ENCODE assay signal across 1 mouse cellular context in the genomic region with DNA sequence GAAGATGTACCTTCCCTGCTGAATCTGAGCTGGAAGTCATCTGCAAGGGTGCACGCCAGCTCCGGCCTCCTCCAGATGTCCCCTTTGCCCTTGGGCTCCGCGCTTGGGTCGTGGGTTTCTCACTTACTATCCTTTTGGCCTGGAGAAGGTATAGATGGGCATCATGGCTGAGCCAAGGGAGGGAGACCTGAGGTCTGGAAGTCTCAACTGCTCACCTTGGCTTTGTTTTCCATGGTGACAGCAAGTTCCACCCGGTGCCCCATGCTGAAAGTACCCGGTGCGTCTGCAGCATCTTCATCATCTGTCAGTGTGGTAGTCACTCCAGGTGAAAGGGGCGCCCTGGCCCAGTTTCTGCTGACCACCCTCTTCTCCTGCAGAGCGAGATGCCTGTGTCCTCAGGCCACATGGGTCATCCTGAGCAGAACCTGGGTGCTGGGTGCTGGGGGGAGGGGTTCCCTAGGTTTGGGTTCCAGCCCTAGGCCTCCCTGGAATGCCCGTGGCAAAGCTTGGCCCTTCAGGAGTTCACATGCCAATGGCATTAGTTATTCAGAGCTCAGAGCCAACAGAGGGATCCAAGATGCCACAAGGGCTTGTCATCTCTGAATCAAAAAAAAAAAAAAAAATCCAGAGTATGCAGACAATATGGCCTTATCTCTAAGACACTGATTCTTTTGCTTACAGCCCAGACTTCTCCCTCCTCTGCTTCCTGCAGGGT.
TF ChIP-seq lines count a peak whose summit lies in the region.

No protein-coding gene starts in this region.

TF ChIP-seq in MEL, 35 proteins besides CTCF, POLR2A, EP300 and RAD21:
- TF ChIP-seq SMC3 (IDR thresholded peaks at IDR 0.05; ENCODE audit: low read depth, low read length) (no peak), ZNF384 (IDR thresholded peaks at IDR 0.05; ENCODE audit: low read depth, low read length) (peak; percentile 49), USF1 (IDR thresholded peaks at IDR 0.05; ENCODE audit: low read depth, low read length) (no peak), GATA1 (IDR thresholded peaks at IDR 0.05; ENCODE audit: low read depth, low read length) (no peak), RCOR1 (IDR thresholded peaks at IDR 0.05; ENCODE audit: low read depth, low read length) (peak; percentile 30; the same call in 1 of the 2 replicates)
